Mouse (Mus musculus) lung, embryonic 16.5 days (tissue): ENCODE results near the gene Sympk. TPM values are rescaled to one million over a fixed set of nuclear protein-coding genes. Genes with fewer than 3 reads are reported as not detected.

Source experiments
- ATAC-seq: fragments of 200-750 bp; cut with Nextera tagmentation; 2 replicates; pipeline ENCODE4 v1.8.0; 2017; ENCODE audit warnings: low read depth, mild to moderate bottlenecking, moderate library complexity
- H3K27ac ChIP-seq: fragments of 300-500 bp; sonication (generic); 2 replicates; pipeline ENCODE4 v1.5.1; 2014; ENCODE audit warnings: mild to moderate bottlenecking, control low read depth, low read length
- H3K27me3 ChIP-seq: fragments of 300-500 bp; sonication (generic); 2 replicates; pipeline ENCODE4 v1.6.1; 2014; ENCODE audit warnings: low read depth, low read length, mixed read lengths; ENCODE audit not compliant: control insufficient read depth, insufficient read depth
- H3K36me3 ChIP-seq: fragments of 300-500 bp; sonication (generic); 2 replicates; pipeline ENCODE4 v1.6.1; 2014; ENCODE audit warnings: low read length; ENCODE audit not compliant: control insufficient read depth, insufficient read depth
- H3K4me1 ChIP-seq: fragments of 300-500 bp; sonication (generic); replicated peaks from 2 replicates; pipeline ENCODE4 v1.6.1; 2014; ENCODE audit warnings: low read length, mixed read lengths; ENCODE audit not compliant: control insufficient read depth, insufficient read depth
- H3K4me2 ChIP-seq: fragments of 300-500 bp; sonication (generic); 2 replicates; pipeline ENCODE4 v1.6.1; 2014; ENCODE audit warnings: low read depth, low read length, control low read depth
- H3K4me3 ChIP-seq: fragments of 300-500 bp; sonication (generic); 2 replicates; pipeline ENCODE4 v1.5.1; 2014; ENCODE audit warnings: mild to moderate bottlenecking, low read length, control low read depth
- H3K9ac ChIP-seq: fragments of 300-500 bp; sonication (generic); 2 replicates; pipeline ENCODE4 v1.6.1; 2014; ENCODE audit warnings: low read length, control low read depth
- H3K9me3 ChIP-seq: fragments of 300-500 bp; sonication (generic); 2 replicates; pipeline ENCODE4 v1.6.1; 2016; ENCODE audit warnings: low read length; ENCODE audit not compliant: control insufficient read depth
- WGBS: fragments of 180-500 bp; shearing (Covaris S2); extraction: QIAGEN DNeasy Blood & Tissue Kit; methylation state at CpG from one replicate; pipeline ENCODE4 v1.1.7; 2014; 5-methylcytosine and 5-hydroxymethylcytosine counted together
- polyA plus RNA-seq: library from polyadenylated mRNA; unstranded; fragments of >200 nt; fragmentation: Nextera tagmentation; extraction: Ambion mirVana; gene quantifications from 2 replicates; pipeline ENCODE4 v1.2.1, GENCODE M21; 2015

Sympk gene
- polyA plus RNA-seq: 27.4 and 27.5 TPM in 2 replicates

GRCm38 (mm10) chr7:19024096-19024506 lies at the start of gene Sympk:
TSS of gene Sympk (plus strand) at chr7:19024377.
- peak within 1 kb of the TSS; percentile 90 for H3K9ac ChIP-seq
- peak within 1 kb of the TSS; percentile 45 for H3K27ac ChIP-seq
- H3K9me3 ChIP-seq: no peaks in the 10 kb centered on the region
- peak within 1 kb of the TSS; percentile 71 for H3K4me2 ChIP-seq
- peaks cover 4% of the 10 kb centered on the region for H3K36me3 ChIP-seq
- peaks cover 21% of the 10 kb centered on the region for H3K27me3 ChIP-seq
- peak within 1 kb of the TSS; percentile 91 for H3K4me3 ChIP-seq
- whole genome bisulfite sequencing: under 1% methylated on average over 42 of the region's 50 CpGs
- peaks cover 15% of the 10 kb centered on the region for H3K4me1 ChIP-seq
- peak; percentile 96 for ATAC-seq

GRCm38 (mm10) chr7:18978381-18978780 lies 45.8 kb upstream of the Sympk start:
- no peaks in the 10 kb centered on the region for H3K4me1 ChIP-seq
- no peak overlapping the region for H3K4me3 ChIP-seq
- H3K27ac ChIP-seq: no peak overlapping the region
- 65% methylated on average over 9 of the region's 9 CpGs for WGBS
- no peak overlapping the region for H3K9ac ChIP-seq
- H3K36me3 ChIP-seq: no peaks in the 10 kb centered on the region
- H3K27me3 ChIP-seq: no peaks in the 10 kb centered on the region
- H3K4me2 ChIP-seq: no peak overlapping the region
- no peaks in the 10 kb centered on the region for H3K9me3 ChIP-seq
- no peak for ATAC-seq

GRCm38 (mm10) chr7:18986503-18986902 lies 37.7 kb upstream of the Sympk start:
- H3K4me1 ChIP-seq: peaks cover 10% of the 10 kb centered on the region
- no peak overlapping the region for H3K9ac ChIP-seq
- H3K27ac ChIP-seq: no peak overlapping the region
- H3K4me3 ChIP-seq: no peak overlapping the region
- H3K27me3 ChIP-seq: peaks cover 1% of the 10 kb centered on the region
- WGBS: 44% methylated on average over 2 of the region's 2 CpGs
- no peaks in the 10 kb centered on the region for H3K36me3 ChIP-seq
- no peak overlapping the region for H3K4me2 ChIP-seq
- no peaks in the 10 kb centered on the region for H3K9me3 ChIP-seq
- ATAC-seq: no peak

GRCm38 (mm10) chr7:18987100-18987499 lies 37.1 kb upstream of the Sympk start, which contains the start of gene Nanos2:
TSS of gene Nanos2 (plus strand) at chr7:18987400.
- no peak within 1 kb of the TSS for H3K4me2 ChIP-seq
- no peaks in the 10 kb centered on the region for H3K36me3 ChIP-seq
- H3K9me3 ChIP-seq: no peaks in the 10 kb centered on the region
- 62% methylated on average over 2 of the region's 2 CpGs for WGBS
- no peak within 1 kb of the TSS for H3K4me3 ChIP-seq
- peaks cover 16% of the 10 kb centered on the region for H3K4me1 ChIP-seq
- H3K27me3 ChIP-seq: peaks cover 7% of the 10 kb centered on the region
- no peak within 1 kb of the TSS for H3K27ac ChIP-seq
- no peak within 1 kb of the TSS for H3K9ac ChIP-seq
- no peak for ATAC-seq

GRCm38 (mm10) chr7:18987747-18988146 lies 36.4 kb upstream of the Sympk start:
- Histone ChIP-seq H3K4me2 (no peak overlapping the region), H3K27me3 (peaks cover 13% of the 10 kb centered on the region), H3K9me3 (no peaks in the 10 kb centered on the region), H3K4me1 (peaks cover 22% of the 10 kb centered on the region), H3K9ac (no peak overlapping the region), H3K4me3 (no peak overlapping the region), H3K27ac (no peak overlapping the region), H3K36me3 (no peaks in the 10 kb centered on the region)
- no peak for ATAC-seq
- 69% methylated on average over 13 of the region's 13 CpGs for WGBS

- Histone ChIP-seq H3K27me3 (peaks cover 18% of the 10 kb centered on the region), H3K9ac (no peak overlapping the region), H3K4me1 (peaks cover 22% of the 10 kb centered on the region), H3K9me3 (no peaks in the 10 kb centered on the region), H3K4me2 (no peak overlapping the region), H3K4me3 (no peak overlapping the region), H3K36me3 (no peaks in the 10 kb centered on the region), H3K27ac (no peak overlapping the region)
- 58% methylated on average over 6 of the region's 6 CpGs for WGBS
- ATAC-seq: no peak
Measured at GRCm38 (mm10) chr7:18988780-18989179, 35.4 kb upstream of the Sympk start.

- Histone ChIP-seq H3K27ac (no peak overlapping the region), H3K27me3 (peaks cover 18% of the 10 kb centered on the region)
Measured at GRCm38 (mm10) chr7:18989995-18990394, 34.2 kb upstream of the Sympk start.

GRCm38 (mm10) chr7:18990601-18991295 lies 33.4 kb upstream of the Sympk start, which contains the start of gene Mypop:
TSS of gene Mypop (plus strand) at chr7:18991245.
- H3K27ac ChIP-seq: peak within 1 kb of the TSS; percentile 77
- H3K36me3 ChIP-seq: 0 out of 2 replicates have a peak, but pooled peaks cover under 1% of the 10 kb centered on the region
- peak within 1 kb of the TSS; percentile 60 for H3K4me3 ChIP-seq
- H3K4me1 ChIP-seq: peaks cover 27% of the 10 kb centered on the region
- peaks cover 18% of the 10 kb centered on the region for H3K27me3 ChIP-seq
- under 1% methylated on average over 37 of the region's 37 CpGs for WGBS
- peak; percentile 95 for ATAC-seq
- peak within 1 kb of the TSS; percentile 86 for H3K4me2 ChIP-seq
- peak within 1 kb of the TSS; percentile 64 for H3K9ac ChIP-seq
- H3K9me3 ChIP-seq: no peaks in the 10 kb centered on the region

More at GRCm38 (mm10) chr7:18989995-18990394, 34.2 kb upstream of the Sympk start:
- Histone ChIP-seq H3K4me3 (peak overlapping the region; percentile 60), H3K9ac (peak overlapping the region; percentile 47; the same call in 1 of the 2 replicates), H3K9me3 (no peaks in the 10 kb centered on the region), H3K36me3 (no peaks in the 10 kb centered on the region), H3K4me1 (peaks cover 23% of the 10 kb centered on the region), H3K4me2 (peak overlapping the region; percentile 86)
- ATAC-seq: no peak
- 4% methylated on average over 5 of the region's 5 CpGs for WGBS

GRCm38 (mm10) chr7:18991660-18992293 lies 32.4 kb upstream of the Sympk start:
- Histone ChIP-seq H3K4me2 (peak overlapping the region; percentile 86), H3K9me3 (no peaks in the 10 kb centered on the region), H3K36me3 (peaks cover 2% of the 10 kb centered on the region; the same call in 1 of the 2 replicates), H3K4me1 (peaks cover 27% of the 10 kb centered on the region), H3K27me3 (peaks cover 18% of the 10 kb centered on the region), H3K4me3 (peak overlapping the region; percentile 60), H3K9ac (peak overlapping the region; percentile 64), H3K27ac (no peak overlapping the region)
- under 1% methylated on average over 52 of the region's 59 CpGs for WGBS
- ATAC-seq: 0 out of 2 replicates have a peak, but pooled peaks have one; percentile 6
